Mouse (Mus musculus) small intestine, adult 2 months (tissue): Measurements from ENCODE around the gene Dock9.

Source experiments
- CTCF ChIP-seq: fragments of 200-500 bp; IDR thresholded peaks from 2 replicates; pipeline ENCODE4 v1.5.1; 2012; ENCODE audit warnings: low read depth, mild to moderate bottlenecking, control low read depth, inconsistent platforms, low read length, moderate library complexity, mixed read lengths; ENCODE audit not compliant: insufficient replicate concordance, insufficient read length; ENCODE audit errors: extremely low read depth
- POLR2A ChIP-seq: fragments of 200-500 bp; IDR thresholded peaks from 2 replicates; pipeline ENCODE4 v1.6.1; 2012; ENCODE audit warnings: low read depth, mild to moderate bottlenecking, control low read depth, inconsistent platforms, low read length, moderate library complexity

- no peak for TF ChIP-seq CTCF
- TF ChIP-seq POLR2A: no peak
Measured at GRCm38 (mm10) chr14:121631934-121632333, 165.7 kb downstream of the Dock9 start.
